Mouse (Mus musculus) liver, embryonic 14.5 days (tissue): ENCODE results near the gene Krt28. TPM values are rescaled to one million over a fixed set of nuclear protein-coding genes. Genes with fewer than 3 reads are reported as not detected.

ENCODE experiments used
- ATAC-seq: fragments of 200-750 bp; cut with Nextera tagmentation; 2 replicates; pipeline ENCODE4 v1.8.0; 2017; ENCODE audit warnings: moderate number of reproducible peaks, mild to moderate bottlenecking, moderate library complexity; ENCODE audit not compliant: insufficient read depth
- DNase-seq, 3 experiments: peaks; one replicate each; pipeline ENCODE4 v3.0.0-alpha.2; 2012 to 2013; ENCODE audit warnings: low read depth in 3 of 3, low spot score in 3 of 3
- H3K27ac ChIP-seq: fragments of 300-500 bp; sonication (generic); 2 replicates; pipeline ENCODE4 v1.5.1; 2014; ENCODE audit warnings: moderate library complexity, mild to moderate bottlenecking, control low read depth, inconsistent platforms
- H3K27me3 ChIP-seq: fragments of 300-500 bp; sonication (generic); 2 replicates; pipeline ENCODE4 v1.6.1; 2014; ENCODE audit warnings: mild to moderate bottlenecking, low read length, moderate library complexity; ENCODE audit not compliant: control insufficient read depth, insufficient read depth
- H3K36me3 ChIP-seq: fragments of 300-500 bp; sonication (generic); replicated peaks from 2 replicates; pipeline ENCODE4 v1.6.1; 2014; ENCODE audit warnings: low read depth; ENCODE audit not compliant: control insufficient read depth, insufficient read depth
- H3K4me1 ChIP-seq, 2 experiments: fragments of 200-500 bp in 1 of 2; fragments of 300-500 bp in 1 of 2; sonication (generic) in 1 of 2; replicated peaks; 2 replicates each; pipeline ENCODE4 v1.6.1; 2012 to 2014; ENCODE audit warnings: antibody characterized with exemption in 1 of 2, inconsistent platforms in 1 of 2, low read length in 1 of 2; ENCODE audit not compliant: control insufficient read depth in 2 of 2, insufficient read depth in 2 of 2
- H3K4me2 ChIP-seq: fragments of 300-500 bp; sonication (generic); 2 replicates; pipeline ENCODE4 v1.6.1; 2014; ENCODE audit warnings: low read depth, mild to moderate bottlenecking, control low read depth, moderate library complexity
- H3K4me3 ChIP-seq, 2 experiments: fragments of 200-500 bp in 1 of 2; fragments of 300-500 bp in 1 of 2; sonication (generic) in 1 of 2; 2 replicates each; pipeline ENCODE4 v1.5.1; 2012 to 2014; ENCODE audit warnings: low read depth in 2 of 2, low read length in 2 of 2, mild to moderate bottlenecking in 2 of 2, control low read depth in 1 of 2, inconsistent platforms in 1 of 2, moderate library complexity in 1 of 2; ENCODE audit not compliant: insufficient read depth in 1 of 2
- H3K9ac ChIP-seq: fragments of 300-500 bp; sonication (generic); replicated peaks from 2 replicates; pipeline ENCODE4 v1.6.1; 2014; ENCODE audit warnings: mild to moderate bottlenecking, control low read depth, moderate library complexity
- H3K9me3 ChIP-seq: fragments of 300-500 bp; sonication (generic); 2 replicates; pipeline ENCODE4 v1.6.1; 2016; ENCODE audit warnings: low read length, mixed read lengths; ENCODE audit not compliant: control insufficient read depth
- CTCF ChIP-seq: IDR thresholded peaks from 2 replicates; pipeline ENCODE4 v1.5.1; 2016; ENCODE audit warnings: antibody characterized with exemption, low read depth, control low read depth
- EP300 ChIP-seq: IDR thresholded peaks from 2 replicates; pipeline ENCODE4 v1.6.1; 2016; ENCODE audit warnings: antibody characterized with exemption, low read depth
- whole genome bisulfite sequencing: fragments of 180-500 bp; shearing (Covaris S2); extraction: QIAGEN DNeasy Blood & Tissue Kit; methylation state at CpG from one replicate; pipeline ENCODE4 v1.1.7; 2014; ENCODE audit not compliant: insufficient replicate concordance; 5-methylcytosine and 5-hydroxymethylcytosine counted together
- polyA plus RNA-seq, 2 experiments: library from polyadenylated mRNA; depleted of rRNA in 1 of 2; stranded (reverse) in 1 of 2; unstranded in 1 of 2; fragments of >200 nt; fragmentation: Nextera tagmentation in 1 of 2; extraction: Ambion mirVana in 1 of 2; gene quantifications; 2 replicates each; pipeline versions ENCODE4 v1.2.1 to v1.2.3; 2012 to 2014

Krt28 gene
- polyA plus RNA-seq, 2 experiments: not detected

- no peaks in the 10 kb centered on the region; a peak in 1 of 4 replicates for H3K4me1 ChIP-seq
- TF ChIP-seq CTCF: no peak
- TF ChIP-seq EP300: no peak
- no peak for DNase-seq
- no peaks in the 10 kb centered on the region for H3K27me3 ChIP-seq
- no peak overlapping the region for H3K4me3 ChIP-seq
- WGBS: 55% methylated on average over 7 of the region's 7 CpGs
- no peak for ATAC-seq
- no peaks in the 10 kb centered on the region for H3K36me3 ChIP-seq
- no peaks in the 10 kb centered on the region for H3K9me3 ChIP-seq
- H3K9ac ChIP-seq: no peak overlapping the region
- H3K4me2 ChIP-seq: no peak overlapping the region
- H3K27ac ChIP-seq: no peak overlapping the region
Observed at GRCm38 (mm10) chr11:99390866-99391265, 16.2 kb upstream of the Krt28 start.

DNA sequence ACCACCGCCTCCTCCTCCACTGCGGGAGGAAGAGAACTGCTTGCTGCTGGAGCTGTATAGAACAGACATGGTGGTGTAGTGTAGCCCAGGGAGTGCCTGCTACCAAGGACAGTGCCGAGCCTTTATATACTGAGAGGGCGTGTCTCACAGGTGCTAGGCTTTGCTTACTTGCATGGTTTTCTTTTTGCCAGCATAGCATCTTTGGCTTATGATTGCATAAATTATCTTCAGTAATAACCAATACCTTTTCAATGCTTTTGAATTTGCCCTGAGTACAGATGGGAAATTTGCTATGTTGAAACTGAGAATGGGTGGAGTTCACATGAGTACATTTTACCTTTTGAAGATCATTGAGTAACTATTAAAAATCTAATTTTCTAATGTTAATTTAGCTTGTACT is 14.6 kb upstream of the Krt28 start, which contains the start of gene Krt10:
TSS of gene Krt10 (minus strand) at position 101 of the 400 bp plus-strand sequence.
- WGBS: 57% methylated on average over 4 of the region's 4 CpGs
- Histone ChIP-seq H3K4me3 (no peak within 1 kb of the TSS), H3K4me2 (no peak within 1 kb of the TSS), H3K9me3 (no peaks in the 10 kb centered on the region), H3K27ac (no peak within 1 kb of the TSS), H3K36me3 (no peaks in the 10 kb centered on the region), H3K27me3 (no peaks in the 10 kb centered on the region), H3K4me1 (no peaks in the 10 kb centered on the region; a peak in 1 of 4 replicates), H3K9ac (no peak within 1 kb of the TSS)
- TF ChIP-seq CTCF: no peak
- TF ChIP-seq EP300: no peak
- ATAC-seq (no peak), DNase-seq (no peak)

DNA sequence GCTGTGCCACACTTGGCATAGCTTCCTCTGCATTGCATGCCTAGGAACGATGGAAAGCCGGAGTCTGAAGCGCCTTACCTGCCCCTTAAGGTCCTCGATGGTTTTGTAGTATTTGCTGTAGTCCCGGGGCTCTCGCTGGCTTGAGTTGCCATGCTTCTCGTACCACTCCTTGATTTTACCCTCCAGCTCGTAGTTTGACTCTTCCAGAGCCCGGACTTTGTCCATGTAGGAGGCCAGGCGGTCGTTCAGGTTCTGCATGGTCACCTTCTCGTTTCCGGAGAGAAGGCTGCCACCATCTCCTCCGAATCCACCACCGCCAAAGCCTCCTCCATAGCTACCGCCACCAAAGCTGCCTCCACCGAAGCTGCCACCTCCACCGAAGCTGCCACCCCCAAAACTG is 14.0 kb upstream of the Krt28 start:
- H3K27ac ChIP-seq: no peak overlapping the region
- no peak overlapping the region for H3K4me2 ChIP-seq
- no peaks in the 10 kb centered on the region for H3K27me3 ChIP-seq
- ATAC-seq (no peak), DNase-seq (no peak)
- no peaks in the 10 kb centered on the region; a peak in 1 of 4 replicates for H3K4me1 ChIP-seq
- no peak overlapping the region for H3K9ac ChIP-seq
- TF ChIP-seq CTCF: no peak
- TF ChIP-seq EP300: no peak
- no peak overlapping the region for H3K4me3 ChIP-seq
- no peaks in the 10 kb centered on the region for H3K36me3 ChIP-seq
- 69% methylated on average over 18 of the region's 18 CpGs for WGBS
- H3K9me3 ChIP-seq: no peaks in the 10 kb centered on the region

- Histone ChIP-seq H3K36me3 (no peaks in the 10 kb centered on the region), H3K4me2 (peak overlapping the region; percentile 67), H3K9ac (peak overlapping the region; percentile 38), H3K4me3 (peak overlapping the region; percentile 59 to 80), H3K4me1 (no peaks in the 10 kb centered on the region; a peak in 1 of 4 replicates), H3K27me3 (no peaks in the 10 kb centered on the region), H3K9me3 (no peaks in the 10 kb centered on the region), H3K27ac (peak overlapping the region; percentile 64)
- TF ChIP-seq EP300 (no peak), CTCF (no peak)
- DNase-seq: peak; percentile 40 to 55 (median 41)
- 2% methylated on average over 71 of the region's 71 CpGs for WGBS
- ATAC-seq: peak; percentile 62
Observed at GRCm38 (mm10) chr11:99385813-99386721, 11.4 kb upstream of the Krt28 start.

- 12% methylated on average over 5 of the region's 5 CpGs for WGBS
- H3K4me3 ChIP-seq: no peak overlapping the region
- H3K9me3 ChIP-seq: no peaks in the 10 kb centered on the region
- no peak overlapping the region for H3K4me2 ChIP-seq
- TF ChIP-seq EP300 (no peak), CTCF (peak; percentile 86)
- peak; percentile 23 to 41 (median 28) for DNase-seq
- no peaks in the 10 kb centered on the region for H3K4me1 ChIP-seq
- H3K27ac ChIP-seq: no peak overlapping the region
- ATAC-seq: no peak
- H3K9ac ChIP-seq: no peak overlapping the region
- H3K36me3 ChIP-seq: no peaks in the 10 kb centered on the region
- H3K27me3 ChIP-seq: no peaks in the 10 kb centered on the region
Observed at GRCm38 (mm10) chr11:99379568-99379967, 4.9 kb upstream of the Krt28 start.
